Mouse (Mus musculus): ENCODE measurements around the gene Ypel4. TPM values are rescaled to one million over a fixed set of nuclear protein-coding genes. Genes with fewer than 3 reads are reported as not detected.

Ypel4 gene
- total RNA-seq (2014; rRNA removed) (14.8 and 15.0 TPM in 2 replicates), polyA plus RNA-seq (2015; fragmentation: Nextera tagmentation; extraction: Ambion mirVana) (7.4 and 9.3 TPM in 2 replicates)

- TF ChIP-seq CTCF (IDR thresholded peaks at IDR 0.05; ENCODE audit: low read depth): no peak
- H3K9ac ChIP-seq: peak within 1 kb of the TSS; percentile 65
- H3K4me3 ChIP-seq (ENCODE audit: low read depth, low read length): peak within 1 kb of the TSS; percentile 50
- no peaks in the 10 kb centered on the region for H3K9me3 ChIP-seq (ENCODE audit: low read length)
- H3K4me1 ChIP-seq (ENCODE audit: insufficient read depth): peaks cover 34% of the 10 kb centered on the region
- peak within 1 kb of the TSS; percentile 62 for H3K27ac ChIP-seq (ENCODE audit: low read depth, low read length)
- DNase-seq (peak; percentile 82), ATAC-seq (peak; percentile 93)
- H3K4me2 ChIP-seq (ENCODE audit: low read depth): peak within 1 kb of the TSS; percentile 78
- H3K27me3 ChIP-seq (ENCODE audit: insufficient read depth, low read length): no peaks in the 10 kb centered on the region
- no peaks in the 10 kb centered on the region for H3K36me3 ChIP-seq (ENCODE audit: insufficient read depth)
- 4% methylated on average over 8 of the region's 8 CpGs for WGBS
These were observed at the start of gene Ypel4 for GRCm38 (mm10) chr2:84733579-84734300. Gene Ypel4, plus strand, starts transcription at chr2:84734058.

- ATAC-seq: no peak
These were observed 45.6 kb upstream of the Ypel4 start for GRCm38 (mm10) chr2:84688080-84688844.

GRCm38 (mm10) chr2:84690050-84690449 lies 43.8 kb upstream of the Ypel4 start:
- 79% methylated on average over 12 of the region's 12 CpGs for WGBS
- no peak for TF ChIP-seq CTCF (IDR thresholded peaks at IDR 0.05; ENCODE audit: low read depth)
- no peak overlapping the region for H3K4me2 ChIP-seq (ENCODE audit: low read depth)
- no peak overlapping the region for H3K9ac ChIP-seq
- H3K4me1 ChIP-seq (ENCODE audit: insufficient read depth): no peaks in the 10 kb centered on the region
- ATAC-seq (no peak), DNase-seq (no peak)
- peaks cover 84% of the 10 kb centered on the region for H3K36me3 ChIP-seq (ENCODE audit: insufficient read depth)
- no peaks in the 10 kb centered on the region for H3K9me3 ChIP-seq (ENCODE audit: low read length)
- H3K27me3 ChIP-seq (ENCODE audit: insufficient read depth, low read length): no peaks in the 10 kb centered on the region
- H3K4me3 ChIP-seq (ENCODE audit: low read depth, low read length): no peak overlapping the region
- H3K27ac ChIP-seq (ENCODE audit: low read depth, low read length): no peak overlapping the region

More at GRCm38 (mm10) chr2:84688080-84688844, 45.6 kb upstream of the Ypel4 start:
- no peak for DNase-seq
- no peak for TF ChIP-seq CTCF (IDR thresholded peaks at IDR 0.05; ENCODE audit: low read depth)
- Histone ChIP-seq H3K27ac (ENCODE audit: low read depth, low read length) (no peak overlapping the region), H3K4me1 (ENCODE audit: insufficient read depth) (no peaks in the 10 kb centered on the region), H3K4me2 (ENCODE audit: low read depth) (no peak overlapping the region), H3K4me3 (ENCODE audit: low read depth, low read length) (no peak overlapping the region), H3K36me3 (ENCODE audit: insufficient read depth) (peaks cover 75% of the 10 kb centered on the region), H3K9ac (no peak overlapping the region), H3K9me3 (ENCODE audit: low read length) (no peaks in the 10 kb centered on the region), H3K27me3 (ENCODE audit: insufficient read depth, low read length) (no peaks in the 10 kb centered on the region)
- WGBS: 79% methylated on average over 2 of the region's 2 CpGs

DNA sequence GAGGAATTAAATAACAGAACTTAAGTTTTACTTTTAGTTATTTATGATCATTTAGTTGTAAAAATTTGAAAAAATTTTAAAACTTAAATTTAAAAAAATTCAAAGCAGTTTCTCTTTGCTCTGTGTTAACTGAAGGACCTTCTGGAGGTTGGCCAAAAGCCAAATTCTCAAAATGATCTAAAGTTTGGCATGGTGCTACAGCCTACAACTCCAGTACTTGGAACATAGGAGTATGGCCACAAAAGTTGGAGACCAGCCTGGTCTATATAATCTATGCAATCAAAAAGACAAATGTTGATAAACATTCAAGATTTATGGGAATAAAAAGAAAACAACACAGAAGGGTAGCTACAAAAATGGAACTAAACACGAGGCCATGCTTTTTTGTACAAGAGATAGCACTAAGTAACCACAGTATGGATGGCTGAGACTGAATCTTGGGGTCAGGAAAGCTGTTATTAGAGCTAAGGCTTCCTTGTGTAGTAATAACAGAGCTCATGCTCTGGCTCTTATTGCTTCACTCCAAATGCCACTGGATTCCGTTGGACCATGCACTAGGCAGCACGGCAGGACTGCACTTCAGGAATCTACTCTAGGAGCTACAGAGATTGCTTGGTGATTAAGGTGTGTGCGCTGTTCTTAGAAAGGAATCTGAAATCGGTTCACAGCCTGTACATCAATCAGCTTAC lies 38.7 kb upstream of the Ypel4 start:
- no peak overlapping the region for H3K4me2 ChIP-seq (ENCODE audit: low read depth)
- TF ChIP-seq CTCF (IDR thresholded peaks at IDR 0.05; ENCODE audit: low read depth): no peak
- 86% methylated on average over 5 of the region's 5 CpGs for WGBS
- peak; percentile 58; the same call in 1 of the 2 replicates for ATAC-seq
- H3K4me3 ChIP-seq (ENCODE audit: low read depth, low read length): no peak overlapping the region
- no peak for DNase-seq
- no peak overlapping the region for H3K9ac ChIP-seq
- H3K27ac ChIP-seq (ENCODE audit: low read depth, low read length): no peak overlapping the region
- H3K9me3 ChIP-seq (ENCODE audit: low read length): no peaks in the 10 kb centered on the region
- no peaks in the 10 kb centered on the region for H3K4me1 ChIP-seq (ENCODE audit: insufficient read depth)
- H3K36me3 ChIP-seq (ENCODE audit: insufficient read depth): peaks cover 46% of the 10 kb centered on the region
- H3K27me3 ChIP-seq (ENCODE audit: insufficient read depth, low read length): no peaks in the 10 kb centered on the region

DNA sequence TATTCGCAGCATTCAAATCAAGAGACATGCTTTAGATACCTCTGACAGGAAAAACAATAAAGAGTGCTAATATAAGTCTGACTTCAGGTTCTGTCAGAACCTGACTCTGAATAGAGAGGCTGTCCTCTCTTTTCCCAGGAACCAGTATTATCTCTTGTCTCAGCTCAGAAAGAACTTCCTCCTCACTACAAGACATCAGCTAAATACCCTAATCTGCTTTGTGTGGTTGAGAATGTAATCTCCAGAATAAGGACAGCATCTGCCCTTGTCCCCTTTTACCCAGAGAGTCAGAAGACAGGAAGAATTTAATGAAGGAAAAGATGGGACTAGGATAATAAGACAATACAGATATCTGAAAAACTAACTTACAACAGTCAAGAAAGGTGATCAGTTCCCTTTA lies 30.4 kb upstream of the Ypel4 start:
- Histone ChIP-seq H3K9me3 (ENCODE audit: low read length) (no peaks in the 10 kb centered on the region), H3K36me3 (ENCODE audit: insufficient read depth) (peaks cover 14% of the 10 kb centered on the region), H3K4me2 (ENCODE audit: low read depth) (no peak overlapping the region), H3K4me3 (ENCODE audit: low read depth, low read length) (no peak overlapping the region), H3K27me3 (ENCODE audit: insufficient read depth, low read length) (no peaks in the 10 kb centered on the region), H3K27ac (ENCODE audit: low read depth, low read length) (no peak overlapping the region), H3K4me1 (ENCODE audit: insufficient read depth) (no peaks in the 10 kb centered on the region), H3K9ac (no peak overlapping the region)
- no peak for TF ChIP-seq CTCF (IDR thresholded peaks at IDR 0.05; ENCODE audit: low read depth)
- 93% methylated on average over 1 of the region's 1 CpGs for WGBS
- no peak for DNase-seq
- ATAC-seq: no peak

DNA sequence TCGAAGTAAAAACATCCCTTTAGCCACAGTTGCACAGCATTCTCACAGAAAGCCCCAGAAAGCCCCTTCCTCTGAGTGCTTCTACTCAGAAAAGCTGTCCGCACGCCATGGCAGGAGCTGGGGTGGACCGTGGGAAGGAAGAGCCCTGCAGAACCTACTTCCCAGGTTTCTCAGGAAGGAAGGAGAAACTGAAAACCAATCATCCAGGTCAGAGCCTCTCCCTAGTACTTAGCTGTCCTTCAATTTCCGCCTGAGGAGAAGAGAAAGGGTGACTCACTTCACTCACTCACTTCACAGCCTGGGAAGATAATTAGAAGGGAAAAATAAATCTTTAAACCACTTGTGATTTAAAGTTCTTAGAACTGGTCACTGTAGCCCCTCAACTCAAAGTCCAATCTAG lies 29.5 kb upstream of the Ypel4 start:
- DNase-seq: no peak
- no peak overlapping the region for H3K4me2 ChIP-seq (ENCODE audit: low read depth)
- no peaks in the 10 kb centered on the region for H3K9me3 ChIP-seq (ENCODE audit: low read length)
- no peak for ATAC-seq
- TF ChIP-seq CTCF (IDR thresholded peaks at IDR 0.05; ENCODE audit: low read depth): no peak
- 77% methylated on average over 5 of the region's 5 CpGs for WGBS
- H3K9ac ChIP-seq: no peak overlapping the region
- H3K27ac ChIP-seq (ENCODE audit: low read depth, low read length): no peak overlapping the region
- H3K27me3 ChIP-seq (ENCODE audit: insufficient read depth, low read length): no peaks in the 10 kb centered on the region
- peaks cover 18% of the 10 kb centered on the region for H3K36me3 ChIP-seq (ENCODE audit: insufficient read depth)
- H3K4me3 ChIP-seq (ENCODE audit: low read depth, low read length): no peak overlapping the region
- 0 out of 2 replicates have a peak, but pooled peaks cover 3% of the 10 kb centered on the region for H3K4me1 ChIP-seq (ENCODE audit: insufficient read depth)
